Mouse (Mus musculus): ENCODE measurements at regions not wholly inside any gene's neighbourhood (a gene's known extent, or its start where the extent isn't known, plus 50 kb on each side); places are given as distances from the start of the nearest gene placed in this dataset.

GRCm38 (mm10) chr8:113361900-113362299 lies 273.5 kb upstream of the Mon1b start:
- no peaks in the 10 kb centered on the region for H3K9me3 ChIP-seq (ENCODE audit: control insufficient read depth, low read length)
- H3K27me3 ChIP-seq (replicated peaks; ENCODE audit: control insufficient read depth, insufficient read depth, low read length) = no peaks in the 10 kb centered on the region
- H3K4me1 ChIP-seq (ENCODE audit: control insufficient read depth, insufficient read depth, low read depth, low read length) = no peaks in the 10 kb centered on the region
- no peak overlapping the region for H3K27ac ChIP-seq (ENCODE audit: low read depth, low read length)
- WGBS = 65% methylated on average over 7 of the region's 7 CpGs
- H3K9ac ChIP-seq (ENCODE audit: low read depth, low read length) = no peak overlapping the region
- no peaks in the 10 kb centered on the region for H3K36me3 ChIP-seq (ENCODE audit: control insufficient read depth, insufficient read depth, low read length)
- H3K4me2 ChIP-seq (ENCODE audit: low read length) = no peak overlapping the region
- no peak for ATAC-seq
- H3K4me3 ChIP-seq (ENCODE audit: low read length) = no peak overlapping the region

GRCm38 (mm10) chr8:113364181-113364580 lies 271.2 kb upstream of the Mon1b start:
- Histone ChIP-seq H3K36me3 (ENCODE audit: control insufficient read depth, insufficient read depth, low read length) (no peaks in the 10 kb centered on the region), H3K9ac (ENCODE audit: low read depth, low read length) (no peak overlapping the region), H3K4me1 (ENCODE audit: control insufficient read depth, insufficient read depth, low read depth, low read length) (no peaks in the 10 kb centered on the region), H3K27ac (ENCODE audit: low read depth, low read length) (no peak overlapping the region), H3K4me2 (ENCODE audit: low read length) (no peak overlapping the region), H3K4me3 (ENCODE audit: low read length) (no peak overlapping the region), H3K9me3 (ENCODE audit: control insufficient read depth, low read length) (no peaks in the 10 kb centered on the region), H3K27me3 (replicated peaks; ENCODE audit: control insufficient read depth, insufficient read depth, low read length) (no peaks in the 10 kb centered on the region)
- ATAC-seq = no peak
- WGBS = 95% methylated on average over 13 of the region's 13 CpGs

- Histone ChIP-seq H3K27me3 (replicated peaks; ENCODE audit: control insufficient read depth, insufficient read depth, low read length) (no peaks in the 10 kb centered on the region), H3K27ac (ENCODE audit: low read depth, low read length) (no peak overlapping the region), H3K4me3 (ENCODE audit: low read length) (no peak overlapping the region), H3K9ac (ENCODE audit: low read depth, low read length) (no peak overlapping the region), H3K36me3 (ENCODE audit: control insufficient read depth, insufficient read depth, low read length) (no peaks in the 10 kb centered on the region), H3K4me1 (ENCODE audit: control insufficient read depth, insufficient read depth, low read depth, low read length) (no peaks in the 10 kb centered on the region), H3K9me3 (ENCODE audit: control insufficient read depth, low read length) (no peaks in the 10 kb centered on the region), H3K4me2 (ENCODE audit: low read length) (no peak overlapping the region)
- WGBS = 18% methylated on average over 3 of the region's 3 CpGs
- ATAC-seq = no peak
These were observed 251.9 kb upstream of the Mon1b start for GRCm38 (mm10) chr8:113383517-113383916.

GRCm38 (mm10) chr8:113383974-113384373 lies 251.4 kb upstream of the Mon1b start:
- Histone ChIP-seq H3K4me2 (ENCODE audit: low read length) (no peak overlapping the region), H3K27me3 (replicated peaks; ENCODE audit: control insufficient read depth, insufficient read depth, low read length) (no peaks in the 10 kb centered on the region), H3K27ac (ENCODE audit: low read depth, low read length) (no peak overlapping the region), H3K9me3 (ENCODE audit: control insufficient read depth, low read length) (no peaks in the 10 kb centered on the region), H3K36me3 (ENCODE audit: control insufficient read depth, insufficient read depth, low read length) (no peaks in the 10 kb centered on the region), H3K4me3 (ENCODE audit: low read length) (no peak overlapping the region), H3K9ac (ENCODE audit: low read depth, low read length) (no peak overlapping the region), H3K4me1 (ENCODE audit: control insufficient read depth, insufficient read depth, low read depth, low read length) (no peaks in the 10 kb centered on the region)
- WGBS = 59% methylated on average over 4 of the region's 4 CpGs
- ATAC-seq = no peak

- WGBS = 53% methylated on average over 2 of the region's 2 CpGs
- no peak for ATAC-seq
- H3K4me2 ChIP-seq (ENCODE audit: low read length) = no peak overlapping the region
These were observed 245.9 kb upstream of the Mon1b start for GRCm38 (mm10) chr8:113389504-113389903.

GRCm38 (mm10) chr8:113390038-113390437 lies 245.3 kb upstream of the Mon1b start:
- H3K9ac ChIP-seq (ENCODE audit: low read depth, low read length) = no peak overlapping the region
- no peaks in the 10 kb centered on the region for H3K4me1 ChIP-seq (ENCODE audit: control insufficient read depth, insufficient read depth, low read depth, low read length)
- no peak overlapping the region for H3K4me2 ChIP-seq (ENCODE audit: low read length)
- H3K27ac ChIP-seq (ENCODE audit: low read depth, low read length) = no peak overlapping the region
- H3K27me3 ChIP-seq (replicated peaks; ENCODE audit: control insufficient read depth, insufficient read depth, low read length) = no peaks in the 10 kb centered on the region
- no peaks in the 10 kb centered on the region for H3K36me3 ChIP-seq (ENCODE audit: control insufficient read depth, insufficient read depth, low read length)
- H3K4me3 ChIP-seq (ENCODE audit: low read length) = no peak overlapping the region
- ATAC-seq = no peak
- no peaks in the 10 kb centered on the region for H3K9me3 ChIP-seq (ENCODE audit: control insufficient read depth, low read length)
- WGBS = 92% methylated on average over 4 of the region's 4 CpGs

More at GRCm38 (mm10) chr8:113389504-113389903, 245.9 kb upstream of the Mon1b start:
- no peak overlapping the region for H3K9ac ChIP-seq (ENCODE audit: low read depth, low read length)
- H3K27ac ChIP-seq (ENCODE audit: low read depth, low read length) = no peak overlapping the region
- no peaks in the 10 kb centered on the region for H3K4me1 ChIP-seq (ENCODE audit: control insufficient read depth, insufficient read depth, low read depth, low read length)
- no peaks in the 10 kb centered on the region for H3K9me3 ChIP-seq (ENCODE audit: control insufficient read depth, low read length)
- H3K36me3 ChIP-seq (ENCODE audit: control insufficient read depth, insufficient read depth, low read length) = no peaks in the 10 kb centered on the region
- H3K4me3 ChIP-seq (ENCODE audit: low read length) = no peak overlapping the region
- no peaks in the 10 kb centered on the region for H3K27me3 ChIP-seq (replicated peaks; ENCODE audit: control insufficient read depth, insufficient read depth, low read length)

GRCm38 (mm10) chr8:113394319-113394718 lies 241.1 kb upstream of the Mon1b start:
- no peaks in the 10 kb centered on the region for H3K9me3 ChIP-seq (ENCODE audit: control insufficient read depth, low read length)
- H3K4me1 ChIP-seq (ENCODE audit: control insufficient read depth, insufficient read depth, low read depth, low read length) = no peaks in the 10 kb centered on the region
- H3K27me3 ChIP-seq (replicated peaks; ENCODE audit: control insufficient read depth, insufficient read depth, low read length) = no peaks in the 10 kb centered on the region
- no peak overlapping the region for H3K4me2 ChIP-seq (ENCODE audit: low read length)
- WGBS = 67% methylated on average over 4 of the region's 4 CpGs
- no peaks in the 10 kb centered on the region for H3K36me3 ChIP-seq (ENCODE audit: control insufficient read depth, insufficient read depth, low read length)
- H3K9ac ChIP-seq (ENCODE audit: low read depth, low read length) = no peak overlapping the region
- H3K27ac ChIP-seq (ENCODE audit: low read depth, low read length) = no peak overlapping the region
- no peak for ATAC-seq
- no peak overlapping the region for H3K4me3 ChIP-seq (ENCODE audit: low read length)

- H3K27me3 ChIP-seq (replicated peaks; ENCODE audit: control insufficient read depth, insufficient read depth, low read length) = no peaks in the 10 kb centered on the region
- H3K36me3 ChIP-seq (ENCODE audit: control insufficient read depth, insufficient read depth, low read length) = no peaks in the 10 kb centered on the region
- no peak for ATAC-seq
- no peak overlapping the region for H3K4me2 ChIP-seq (ENCODE audit: low read length)
- 51% methylated on average over 4 of the region's 4 CpGs for WGBS
- no peaks in the 10 kb centered on the region for H3K9me3 ChIP-seq (ENCODE audit: control insufficient read depth, low read length)
- H3K4me3 ChIP-seq (ENCODE audit: low read length) = no peak overlapping the region
- H3K4me1 ChIP-seq (ENCODE audit: control insufficient read depth, insufficient read depth, low read depth, low read length) = no peaks in the 10 kb centered on the region
- no peak overlapping the region for H3K9ac ChIP-seq (ENCODE audit: low read depth, low read length)
- no peak overlapping the region for H3K27ac ChIP-seq (ENCODE audit: low read depth, low read length)
These were observed 230.2 kb upstream of the Mon1b start for GRCm38 (mm10) chr8:113405158-113405557.

- 76% methylated on average over 3 of the region's 3 CpGs for WGBS
- H3K27ac ChIP-seq (ENCODE audit: low read depth, low read length) = no peak overlapping the region
- no peaks in the 10 kb centered on the region for H3K27me3 ChIP-seq (replicated peaks; ENCODE audit: control insufficient read depth, insufficient read depth, low read length)
- H3K4me3 ChIP-seq (ENCODE audit: low read length) = no peak overlapping the region
- H3K9ac ChIP-seq (ENCODE audit: low read depth, low read length) = no peak overlapping the region
- H3K4me1 ChIP-seq (ENCODE audit: control insufficient read depth, insufficient read depth, low read depth, low read length) = no peaks in the 10 kb centered on the region
- no peaks in the 10 kb centered on the region for H3K36me3 ChIP-seq (ENCODE audit: control insufficient read depth, insufficient read depth, low read length)
- ATAC-seq = no peak
- H3K9me3 ChIP-seq (ENCODE audit: control insufficient read depth, low read length) = no peaks in the 10 kb centered on the region
- no peak overlapping the region for H3K4me2 ChIP-seq (ENCODE audit: low read length)
These were observed 216.0 kb upstream of the Mon1b start for GRCm38 (mm10) chr8:113419352-113419751.

GRCm38 (mm10) chr8:113422651-113423050 lies 212.7 kb upstream of the Mon1b start:
- Histone ChIP-seq H3K27ac (ENCODE audit: low read depth, low read length) (no peak overlapping the region), H3K9ac (ENCODE audit: low read depth, low read length) (no peak overlapping the region), H3K27me3 (replicated peaks; ENCODE audit: control insufficient read depth, insufficient read depth, low read length) (no peaks in the 10 kb centered on the region), H3K4me1 (ENCODE audit: control insufficient read depth, insufficient read depth, low read depth, low read length) (no peaks in the 10 kb centered on the region), H3K4me2 (ENCODE audit: low read length) (no peak overlapping the region), H3K9me3 (ENCODE audit: control insufficient read depth, low read length) (no peaks in the 10 kb centered on the region), H3K36me3 (ENCODE audit: control insufficient read depth, insufficient read depth, low read length) (no peaks in the 10 kb centered on the region), H3K4me3 (ENCODE audit: low read length) (no peak overlapping the region)
- ATAC-seq = no peak
- 94% methylated on average over 2 of the region's 2 CpGs for WGBS

All from hindbrain, embryonic 16.5 days (tissue).